Mouse (Mus musculus) forebrain, embryonic 16.5 days (tissue): Measurements from ENCODE around the gene Gfpt2. TPM values are rescaled to one million over a fixed set of nuclear protein-coding genes. Genes with fewer than 3 reads are reported as not detected.

ENCODE experiments used
- ATAC-seq: fragments of 200-750 bp; cut with Nextera tagmentation; 2 replicates; pipeline ENCODE4 v1.8.0; 2017; ENCODE audit warnings: mild to moderate bottlenecking, moderate library complexity
- H3K27ac ChIP-seq: fragments of 300-500 bp; sonication (generic); 2 replicates; pipeline ENCODE4 v1.5.1; 2014; ENCODE audit warnings: low read length, control low read depth
- H3K27me3 ChIP-seq: fragments of 300-500 bp; sonication (generic); replicated peaks from 2 replicates; pipeline ENCODE4 v1.6.1; 2014; ENCODE audit warnings: low read length; ENCODE audit not compliant: control insufficient read depth, insufficient read depth
- H3K36me3 ChIP-seq: fragments of 300-500 bp; sonication (generic); 2 replicates; pipeline ENCODE4 v1.6.1; 2014; ENCODE audit not compliant: control insufficient read depth, insufficient read depth
- H3K4me1 ChIP-seq: fragments of 300-500 bp; sonication (generic); replicated peaks from 2 replicates; pipeline ENCODE4 v1.6.1; 2014; ENCODE audit warnings: low read length; ENCODE audit not compliant: control insufficient read depth, insufficient read depth
- H3K4me2 ChIP-seq: fragments of 300-500 bp; sonication (generic); 2 replicates; pipeline ENCODE4 v1.6.1; 2014; ENCODE audit warnings: mild to moderate bottlenecking, low read length, control low read depth
- H3K4me3 ChIP-seq: fragments of 300-500 bp; sonication (generic); replicated peaks from 2 replicates; pipeline ENCODE4 v1.5.1; 2014; ENCODE audit warnings: mild to moderate bottlenecking, low read length, control low read depth
- H3K9ac ChIP-seq: fragments of 300-500 bp; sonication (generic); replicated peaks from 2 replicates; pipeline ENCODE4 v1.6.1; 2014; ENCODE audit warnings: low read depth, low read length, control low read depth
- H3K9me3 ChIP-seq: fragments of 300-500 bp; sonication (generic); 2 replicates; pipeline ENCODE4 v1.6.1; 2016; ENCODE audit warnings: low read length; ENCODE audit not compliant: control insufficient read depth
- WGBS: fragments of 180-500 bp; shearing (Covaris S2); extraction: QIAGEN DNeasy Blood & Tissue Kit; methylation state at CpG from one replicate; pipeline ENCODE4 v1.1.7; 2014; 5-methylcytosine and 5-hydroxymethylcytosine counted together
- polyA plus RNA-seq: library from polyadenylated mRNA; unstranded; fragments of >200 nt; fragmentation: Nextera tagmentation; extraction: Ambion mirVana; gene quantifications from 2 replicates; pipeline ENCODE4 v1.2.1, GENCODE M21; 2015

The Gfpt2 gene
- polyA plus RNA-seq, 1 experiment from 2014 or later = 13.3 TPM

GRCm38 (mm10) chr11:49780161-49780817, 13.7 kb upstream of the Gfpt2 start:
- H3K9ac ChIP-seq = no peak overlapping the region
- H3K27me3 ChIP-seq = no peaks in the 10 kb centered on the region
- H3K4me2 ChIP-seq = no peak overlapping the region
- no peak for ATAC-seq
- no peak overlapping the region for H3K27ac ChIP-seq
- H3K9me3 ChIP-seq = no peaks in the 10 kb centered on the region
- H3K4me1 ChIP-seq = no peaks in the 10 kb centered on the region
- H3K36me3 ChIP-seq = no peaks in the 10 kb centered on the region
- WGBS = 84% methylated on average over 4 of the region's 4 CpGs
- no peak overlapping the region for H3K4me3 ChIP-seq

GRCm38 (mm10) chr11:49781833-49782399, 12.1 kb upstream of the Gfpt2 start:
- no peak overlapping the region for H3K27ac ChIP-seq
- WGBS = 78% methylated on average over 6 of the region's 6 CpGs
- H3K9ac ChIP-seq = no peak overlapping the region
- H3K9me3 ChIP-seq = no peaks in the 10 kb centered on the region
- H3K4me2 ChIP-seq = no peak overlapping the region
- ATAC-seq = no peak
- H3K4me3 ChIP-seq = no peak overlapping the region
- H3K36me3 ChIP-seq = no peaks in the 10 kb centered on the region
- no peaks in the 10 kb centered on the region for H3K27me3 ChIP-seq
- H3K4me1 ChIP-seq = no peaks in the 10 kb centered on the region

- 11% methylated on average over 14 of the region's 14 CpGs for WGBS
Measured at GRCm38 (mm10) chr11:49793131-49793530, 847 bp upstream of the Gfpt2 start.

GRCm38 (mm10) chr11:49794342-49795144, 565 bp downstream of the Gfpt2 start:
- ATAC-seq = peak; percentile 3
- WGBS = 1% methylated on average over 44 of the region's 45 CpGs
- no peak overlapping the region for H3K27ac ChIP-seq
- peak overlapping the region; percentile 76 for H3K4me2 ChIP-seq
- H3K4me3 ChIP-seq = peak overlapping the region; percentile 66
- no peaks in the 10 kb centered on the region for H3K9me3 ChIP-seq
- H3K27me3 ChIP-seq = no peaks in the 10 kb centered on the region
- no peaks in the 10 kb centered on the region for H3K36me3 ChIP-seq
- H3K4me1 ChIP-seq = peaks cover 6% of the 10 kb centered on the region
- H3K9ac ChIP-seq = peak overlapping the region; percentile 71

More at GRCm38 (mm10) chr11:49793131-49793530, 847 bp upstream of the Gfpt2 start:
- H3K36me3 ChIP-seq = no peaks in the 10 kb centered on the region
- H3K9me3 ChIP-seq = no peaks in the 10 kb centered on the region
- H3K4me3 ChIP-seq = no peak overlapping the region
- H3K27me3 ChIP-seq = no peaks in the 10 kb centered on the region
- no peak for ATAC-seq
- peaks cover 6% of the 10 kb centered on the region for H3K4me1 ChIP-seq
- no peak overlapping the region; the same call in 1 of the 2 replicates for H3K4me2 ChIP-seq
- no peak overlapping the region for H3K9ac ChIP-seq
- no peak overlapping the region for H3K27ac ChIP-seq

- H3K4me2 ChIP-seq = no peak overlapping the region
- no peak for ATAC-seq
- H3K4me1 ChIP-seq = peaks cover 10% of the 10 kb centered on the region
- H3K27me3 ChIP-seq = no peaks in the 10 kb centered on the region
- H3K36me3 ChIP-seq = no peaks in the 10 kb centered on the region
- no peak overlapping the region for H3K4me3 ChIP-seq
- WGBS = 92% methylated on average over 6 of the region's 6 CpGs
- no peak overlapping the region for H3K9ac ChIP-seq
- no peak overlapping the region for H3K27ac ChIP-seq
- H3K9me3 ChIP-seq = no peaks in the 10 kb centered on the region
Measured at GRCm38 (mm10) chr11:49798931-49799330, 5.0 kb downstream of the Gfpt2 start.

GRCm38 (mm10) chr11:49801516-49801915, 7.5 kb downstream of the Gfpt2 start:
- no peak overlapping the region for H3K27ac ChIP-seq
- no peak overlapping the region for H3K4me2 ChIP-seq
- no peaks in the 10 kb centered on the region for H3K36me3 ChIP-seq
- H3K27me3 ChIP-seq = no peaks in the 10 kb centered on the region
- H3K4me1 ChIP-seq = peaks cover 4% of the 10 kb centered on the region; the same call in 1 of the 2 replicates
- 73% methylated on average over 4 of the region's 4 CpGs for WGBS
- H3K4me3 ChIP-seq = no peak overlapping the region
- no peak for ATAC-seq
- no peak overlapping the region for H3K9ac ChIP-seq
- no peaks in the 10 kb centered on the region for H3K9me3 ChIP-seq

GRCm38 (mm10) chr11:49803801-49804200, 9.8 kb downstream of the Gfpt2 start:
- Histone ChIP-seq H3K9me3 (no peaks in the 10 kb centered on the region), H3K4me3 (no peak overlapping the region), H3K36me3 (no peaks in the 10 kb centered on the region), H3K27ac (no peak overlapping the region), H3K4me1 (peaks cover 4% of the 10 kb centered on the region; the same call in 1 of the 2 replicates), H3K27me3 (no peaks in the 10 kb centered on the region), H3K9ac (no peak overlapping the region), H3K4me2 (no peak overlapping the region)
- 94% methylated on average over 4 of the region's 4 CpGs for WGBS
- ATAC-seq = no peak

- no peak for ATAC-seq
- peaks cover 2% of the 10 kb centered on the region; the same call in 1 of the 2 replicates for H3K4me1 ChIP-seq
- H3K4me3 ChIP-seq = no peak overlapping the region
- no peaks in the 10 kb centered on the region for H3K36me3 ChIP-seq
- no peak overlapping the region for H3K9ac ChIP-seq
- no peaks in the 10 kb centered on the region for H3K9me3 ChIP-seq
- H3K27me3 ChIP-seq = no peaks in the 10 kb centered on the region
- H3K27ac ChIP-seq = no peak overlapping the region
- WGBS = 24% methylated on average over 3 of the region's 3 CpGs
- H3K4me2 ChIP-seq = no peak overlapping the region
Measured at GRCm38 (mm10) chr11:49806218-49806617, 12.2 kb downstream of the Gfpt2 start.

- WGBS = 94% methylated on average over 9 of the region's 9 CpGs
- ATAC-seq = no peak
- H3K27ac ChIP-seq = no peak overlapping the region
Measured at GRCm38 (mm10) chr11:49808946-49809345, 15.0 kb downstream of the Gfpt2 start.

More at GRCm38 (mm10) chr11:49808946-49809345, 15.0 kb downstream of the Gfpt2 start:
- Histone ChIP-seq H3K36me3 (no peaks in the 10 kb centered on the region), H3K4me1 (no peaks in the 10 kb centered on the region), H3K4me3 (no peak overlapping the region), H3K27me3 (no peaks in the 10 kb centered on the region), H3K4me2 (no peak overlapping the region), H3K9me3 (no peaks in the 10 kb centered on the region), H3K9ac (no peak overlapping the region)
